Mouse (Mus musculus): ENCODE measurements at regions not wholly inside any gene's neighbourhood (a gene's known extent, or its start where the extent isn't known, plus 50 kb on each side); places are given as distances from the start of the nearest gene placed in this dataset.

GRCm38 (mm10) chr10:111829291-111829690 is 143.2 kb upstream of the Krr1 start:
- peak; percentile 24 for DNase-seq

GRCm38 (mm10) chr10:111831105-111831504 is 141.4 kb upstream of the Krr1 start:
- DNase-seq = peak; percentile 35

- DNase-seq = no peak
Measured at GRCm38 (mm10) chr10:111833611-111834010, 138.9 kb upstream of the Krr1 start.

GRCm38 (mm10) chr10:111834280-111834679 is 138.2 kb upstream of the Krr1 start:
- DNase-seq = peak; percentile 89

GRCm38 (mm10) chr10:111834925-111835823 is 137.3 kb upstream of the Krr1 start:
- DNase-seq = peak; percentile 95

- DNase-seq = peak; percentile 78
Measured at GRCm38 (mm10) chr10:111836191-111836590, 136.3 kb upstream of the Krr1 start.

GRCm38 (mm10) chr10:111836802-111837201 is 135.7 kb upstream of the Krr1 start:
- DNase-seq = no peak

GRCm38 (mm10) chr10:111842321-111842775 is 130.1 kb upstream of the Krr1 start:
- no peak for DNase-seq

- no peak for DNase-seq
Measured at GRCm38 (mm10) chr10:111842896-111843295, 129.6 kb upstream of the Krr1 start.

GRCm38 (mm10) chr10:111843301-111843700 is 129.2 kb upstream of the Krr1 start:
- DNase-seq = no peak

- peak; percentile 89 for DNase-seq
Measured at GRCm38 (mm10) chr10:111844144-111844543, 128.3 kb upstream of the Krr1 start.

- DNase-seq = no peak
Measured at GRCm38 (mm10) chr10:111845946-111846345, 126.5 kb upstream of the Krr1 start.

- DNase-seq = no peak
Measured at GRCm38 (mm10) chr10:111854254-111854653, 118.2 kb upstream of the Krr1 start.

- DNase-seq = no peak
Measured at GRCm38 (mm10) chr10:111855496-111855895, 117.0 kb upstream of the Krr1 start.

- DNase-seq = no peak
Measured at GRCm38 (mm10) chr10:111858403-111858802, 114.1 kb upstream of the Krr1 start.

GRCm38 (mm10) chr10:111865286-111865830 is 107.1 kb upstream of the Krr1 start:
- DNase-seq = no peak

- no peak for DNase-seq
Measured at GRCm38 (mm10) chr10:111867102-111867501, 105.4 kb upstream of the Krr1 start.

GRCm38 (mm10) chr10:111867538-111867937 is 104.9 kb upstream of the Krr1 start:
- DNase-seq = no peak

- DNase-seq = peak; percentile 73
Measured at GRCm38 (mm10) chr10:111880354-111880753, 92.1 kb upstream of the Krr1 start.

GRCm38 (mm10) chr10:111881339-111882211 is 90.9 kb upstream of the Krr1 start:
- no peak for DNase-seq

- no peak for DNase-seq
Measured at GRCm38 (mm10) chr10:111882521-111882920, 89.9 kb upstream of the Krr1 start.

GRCm38 (mm10) chr10:111884701-111885100 is 87.8 kb upstream of the Krr1 start:
- DNase-seq = no peak

GRCm38 (mm10) chr10:111889111-111889510 is 83.4 kb upstream of the Krr1 start:
- DNase-seq = peak; percentile 70
